Mouse (Mus musculus) MN1 (cell line): ENCODE results near the gene Ccdc34.
A peak's percentile ranks its signal among the peaks of the same experiment; 100 is the strongest.

Experiments used
- DNase-seq: peaks from one replicate; pipeline ENCODE4 v3.0.0-alpha.2; 2016; ENCODE audit warnings: low spot score

The Ccdc34 gene

DNA sequence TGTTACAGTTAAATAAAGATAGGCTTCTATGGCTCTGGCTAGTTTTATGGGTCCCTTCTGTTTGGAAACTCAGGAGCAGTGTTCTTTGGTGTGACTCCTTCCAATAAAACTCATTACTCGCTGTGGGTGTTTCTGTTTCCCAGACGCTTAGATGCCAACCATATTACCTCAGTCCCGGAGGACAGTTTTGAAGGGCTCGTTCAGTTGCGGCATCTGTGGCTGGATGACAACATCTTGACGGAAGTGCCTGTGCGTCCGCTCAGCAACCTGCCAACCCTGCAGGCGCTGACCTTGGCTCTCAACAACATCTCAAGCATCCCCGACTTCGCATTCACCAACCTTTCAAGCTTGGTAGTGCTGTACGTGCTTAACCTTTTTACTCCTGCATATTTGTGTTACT lies 21.2 kb upstream of the Ccdc34 start:
- DNase-seq: no peak

DNA sequence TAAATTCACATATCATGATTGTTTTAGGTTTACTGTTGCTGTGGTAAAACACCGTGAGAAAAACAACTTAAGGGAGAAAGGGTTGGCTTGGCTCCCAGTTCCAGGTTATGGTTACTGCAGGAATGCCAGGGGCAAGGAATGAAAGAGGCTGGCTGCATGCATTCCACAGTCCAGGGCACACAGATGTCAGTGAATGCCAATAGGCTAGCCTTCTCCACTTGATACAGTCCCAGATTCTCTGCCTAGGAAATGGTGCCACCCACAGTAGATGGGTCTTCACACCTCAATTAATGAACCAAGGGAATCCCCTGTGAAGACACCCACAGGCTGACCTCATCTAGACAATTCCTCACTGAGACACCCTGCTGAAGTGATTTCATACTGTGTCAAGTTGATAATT lies 12.9 kb upstream of the Ccdc34 start:
- no peak for DNase-seq

DNA sequence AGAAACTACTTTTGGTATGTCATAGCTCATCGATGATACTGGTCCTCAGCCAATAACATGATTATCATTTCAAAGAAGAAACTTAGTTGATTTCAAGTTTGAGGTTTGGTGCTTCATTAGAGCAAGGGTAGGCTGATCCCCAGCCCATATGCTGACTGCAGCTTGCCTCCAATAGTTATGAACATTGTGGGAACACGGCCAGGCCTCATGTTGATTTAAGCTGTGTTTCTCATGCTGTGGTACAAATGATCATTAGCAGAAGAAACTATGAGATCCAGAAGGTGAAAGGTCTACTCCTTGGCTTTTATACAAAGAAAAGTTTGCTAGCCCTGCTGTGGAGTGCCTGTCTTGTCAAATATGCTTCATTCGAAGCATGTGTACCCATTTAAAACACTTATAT lies 12.5 kb upstream of the Ccdc34 start:
- DNase-seq: no peak

DNA sequence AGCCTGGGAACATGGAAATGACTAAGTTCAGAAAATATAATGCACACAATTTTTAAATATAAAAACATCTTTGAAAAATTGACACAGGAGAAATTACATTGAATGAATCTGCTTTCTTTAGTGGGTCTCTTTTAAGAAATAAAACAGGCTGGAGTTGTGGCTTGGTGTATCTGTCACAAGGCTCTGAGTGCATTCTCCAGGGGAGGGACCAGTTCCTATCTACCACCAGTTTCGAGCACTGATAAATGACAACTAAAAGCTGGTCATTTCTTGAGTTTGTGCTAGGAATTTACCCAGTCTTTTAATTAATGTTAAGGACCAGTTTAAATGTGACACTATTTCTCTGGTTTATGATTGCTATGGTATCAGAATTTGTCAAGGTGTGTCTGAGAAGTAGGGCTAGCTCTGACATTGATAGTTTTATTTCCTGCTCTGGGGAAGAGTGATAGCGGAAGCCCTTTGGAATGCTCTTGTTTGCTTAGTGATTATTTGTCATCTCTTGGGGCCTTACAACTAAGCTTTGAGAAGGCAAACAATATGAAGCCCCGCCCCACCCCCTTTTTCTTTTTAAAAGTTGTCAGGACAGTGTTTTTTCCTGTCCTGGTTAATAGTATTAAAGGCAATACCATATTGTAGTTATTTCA lies 11.9 kb upstream of the Ccdc34 start:
- DNase-seq: no peak

DNA sequence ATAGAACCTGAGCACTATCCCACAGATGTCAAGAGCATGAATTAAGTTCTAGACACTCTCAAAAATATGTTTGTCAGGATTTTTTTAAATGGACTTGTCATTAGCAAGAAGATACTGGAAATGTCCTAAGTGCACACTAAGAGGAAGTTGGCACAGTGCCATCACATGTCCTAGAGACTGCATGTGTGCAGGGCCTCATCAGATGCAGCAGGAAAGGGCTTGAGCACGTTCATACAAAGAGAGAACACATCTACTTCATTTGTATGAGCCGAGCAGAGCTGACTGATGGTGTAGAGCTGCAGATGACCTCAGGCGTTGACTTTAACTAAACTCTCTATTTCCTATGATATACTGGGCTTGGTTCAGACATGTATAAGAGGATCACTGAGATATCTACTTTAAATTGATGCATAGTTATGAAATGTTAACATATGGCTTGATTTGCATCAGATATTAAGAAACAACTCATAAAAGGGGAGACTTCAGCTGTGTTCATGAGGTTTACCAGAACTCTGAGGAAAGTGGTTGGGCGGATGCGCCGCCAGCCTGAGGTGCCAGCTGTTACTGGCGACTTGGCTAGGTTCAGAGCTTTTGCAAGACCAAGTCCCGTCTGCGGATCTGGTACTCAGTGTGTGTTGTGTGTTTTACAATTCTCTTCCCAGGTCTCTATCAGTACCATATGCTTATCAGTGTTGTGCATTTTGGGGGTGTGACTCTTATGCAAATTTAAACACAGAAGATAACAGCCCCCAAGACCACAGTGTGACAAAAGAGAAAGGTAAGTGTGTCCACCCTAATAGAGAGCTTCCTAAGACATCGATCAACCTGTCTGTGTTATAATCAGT lies 10.0 kb upstream of the Ccdc34 start:
- no peak for DNase-seq

DNA sequence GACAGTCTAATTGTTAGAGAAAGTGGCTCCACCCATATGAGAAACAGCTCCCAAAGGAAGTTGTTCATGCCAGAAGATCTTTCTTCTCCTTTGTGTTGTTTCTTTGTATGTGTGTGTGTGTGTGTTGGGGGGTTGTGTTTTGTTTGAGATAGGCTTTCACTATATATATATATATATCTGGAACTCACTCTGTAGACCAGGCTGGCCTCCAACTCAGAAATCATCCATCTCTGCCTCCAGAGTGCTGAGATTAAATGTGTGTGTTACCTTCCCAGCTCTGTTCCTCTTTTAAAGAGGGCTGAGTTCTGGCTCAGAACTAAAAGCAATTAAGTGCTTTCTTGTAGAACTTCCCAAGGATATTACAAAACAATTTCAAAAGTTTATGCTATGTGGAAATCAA lies 8.2 kb upstream of the Ccdc34 start:
- DNase-seq: no peak

DNA sequence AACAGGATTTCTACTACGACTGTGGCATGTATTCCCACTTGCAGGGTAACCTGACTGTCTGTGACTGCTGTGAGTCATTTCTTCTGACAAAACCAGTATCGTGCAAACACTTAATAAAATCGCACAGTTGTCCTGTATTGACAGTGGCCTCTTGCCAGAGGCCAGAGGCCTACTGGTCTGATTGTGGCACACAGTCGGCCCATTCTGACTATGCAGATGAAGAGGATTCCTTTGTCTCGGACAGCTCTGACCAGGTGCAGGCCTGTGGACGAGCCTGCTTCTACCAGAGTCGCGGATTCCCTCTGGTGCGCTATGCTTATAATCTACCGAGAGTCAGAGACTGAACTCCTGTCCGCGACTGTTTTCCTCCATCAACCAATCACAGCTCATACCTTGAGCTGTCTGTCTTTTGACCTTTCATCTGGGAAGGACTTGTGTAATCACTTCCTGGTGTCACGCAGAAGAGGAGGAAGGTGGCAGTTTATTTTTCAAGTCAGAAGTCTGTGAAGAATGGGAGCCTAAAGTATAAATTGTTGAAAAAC lies 5.4 kb upstream of the Ccdc34 start:
- peak; percentile 58 for DNase-seq

DNA sequence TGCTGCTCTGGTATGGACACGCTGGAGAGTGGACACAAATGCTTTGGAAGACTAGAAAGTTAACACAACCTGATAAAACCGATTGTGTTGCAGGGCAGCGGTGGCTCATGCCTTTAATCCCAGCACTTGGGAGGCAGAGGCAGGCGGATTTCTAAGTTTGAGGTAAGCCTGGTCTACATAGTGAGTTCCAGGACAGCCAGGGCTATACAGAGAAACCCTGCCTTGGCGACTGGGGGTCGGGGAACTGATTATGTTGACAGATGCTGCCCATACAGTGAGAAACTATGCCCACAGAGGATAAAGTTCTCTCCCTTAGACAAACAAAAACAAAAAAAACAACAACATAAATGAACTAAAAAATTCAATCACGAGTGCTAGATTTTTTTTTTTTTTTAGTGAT lies 530 bp upstream of the Ccdc34 start:
- DNase-seq: no peak

DNA sequence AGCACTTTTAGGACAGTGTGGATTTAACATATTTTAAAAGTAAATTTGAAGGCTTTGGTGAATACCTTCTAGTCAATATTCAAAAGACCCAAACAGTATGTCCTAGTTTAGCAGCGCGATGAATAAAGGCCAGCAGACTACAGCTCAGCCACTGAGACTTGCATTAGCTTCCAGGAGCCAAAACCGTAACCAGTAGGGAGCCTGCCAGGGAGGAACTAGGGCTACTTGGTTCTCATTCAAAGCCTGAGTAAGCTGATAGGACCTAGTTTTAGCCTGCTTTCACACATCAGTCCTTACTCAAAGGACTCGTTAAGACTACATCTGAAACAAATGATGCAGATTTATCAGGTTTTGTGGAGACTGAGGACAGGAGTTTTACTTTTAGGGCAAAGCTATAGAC lies 2.0 kb downstream of the Ccdc34 start:
- no peak for DNase-seq

DNA sequence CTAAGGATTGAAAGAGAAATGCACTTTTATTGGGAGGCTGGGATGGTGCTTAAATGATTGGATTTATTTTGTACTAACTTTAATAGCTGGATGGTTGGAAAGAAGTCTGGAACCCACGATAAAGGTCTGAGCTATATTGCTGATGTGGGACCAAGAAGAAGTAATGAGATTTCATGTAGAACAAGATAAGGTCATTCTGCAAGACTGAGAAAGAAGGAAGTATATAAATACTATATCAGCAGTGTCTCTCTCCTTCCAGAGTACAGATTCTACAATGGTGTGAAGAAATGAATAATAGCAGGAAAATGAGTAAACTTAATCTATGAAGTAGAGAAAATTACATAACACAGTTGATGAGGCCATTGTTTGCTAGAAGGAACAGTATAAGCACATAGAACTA lies 2.8 kb downstream of the Ccdc34 start:
- DNase-seq: no peak

DNA sequence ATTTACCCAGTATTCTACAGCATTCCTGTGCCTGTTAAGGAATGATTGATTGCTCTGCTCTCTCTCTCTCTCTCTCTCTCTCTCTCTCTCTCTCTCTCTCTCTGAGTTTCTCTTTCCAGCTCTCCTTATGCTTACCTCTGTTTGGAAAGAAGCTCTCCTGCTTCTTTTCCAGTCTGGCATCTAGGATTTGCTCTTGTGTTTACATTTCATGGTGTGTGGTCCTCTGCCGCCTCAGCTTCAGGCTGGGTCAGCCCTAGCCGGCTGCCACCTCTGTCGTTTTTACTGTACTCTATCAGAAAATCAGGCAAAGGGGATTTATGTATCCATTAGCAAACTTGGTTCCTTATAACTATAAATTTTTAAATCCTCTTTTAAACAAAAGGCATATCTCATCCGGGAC lies 18.6 kb downstream of the Ccdc34 start:
- no peak for DNase-seq

DNA sequence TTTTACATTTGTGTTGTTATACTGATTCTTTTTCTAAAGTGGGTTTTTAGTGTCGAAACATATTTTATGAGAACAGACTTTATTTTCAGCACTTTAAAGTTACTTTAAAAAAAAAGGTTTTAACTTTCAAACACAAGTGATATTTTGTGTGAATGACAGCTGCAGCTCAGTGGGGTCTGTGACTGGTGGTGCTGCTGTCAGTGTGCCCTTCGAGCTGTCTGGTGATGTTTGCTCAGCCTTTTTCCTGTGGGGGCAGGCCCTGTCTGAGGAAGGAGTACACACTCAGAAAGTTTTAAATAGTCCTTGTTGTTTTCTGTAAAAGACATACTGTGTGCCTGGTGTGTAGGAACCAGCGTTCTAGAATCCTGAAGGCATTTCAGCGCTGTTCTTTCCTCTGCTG lies 19.0 kb downstream of the Ccdc34 start:
- no peak for DNase-seq

DNA sequence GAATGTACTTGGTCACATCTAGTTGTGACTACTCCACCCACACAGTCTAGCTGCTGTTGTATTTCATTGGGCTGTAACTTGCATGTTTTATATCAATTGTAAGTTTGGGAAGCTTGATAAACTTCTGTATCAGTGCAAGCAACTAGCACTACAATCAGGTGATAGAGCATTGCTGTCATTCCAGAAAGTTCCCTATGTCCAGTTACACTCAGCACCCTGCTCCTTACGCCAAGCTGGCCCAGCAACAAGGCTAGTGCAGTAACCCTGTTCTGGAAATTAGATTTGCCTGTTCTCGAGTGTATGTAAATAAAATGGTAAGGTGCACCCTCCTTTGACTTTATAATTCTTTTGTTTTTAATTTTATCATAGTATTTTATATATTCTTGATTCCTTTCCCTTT lies 19.6 kb downstream of the Ccdc34 start:
- no peak for DNase-seq

DNA sequence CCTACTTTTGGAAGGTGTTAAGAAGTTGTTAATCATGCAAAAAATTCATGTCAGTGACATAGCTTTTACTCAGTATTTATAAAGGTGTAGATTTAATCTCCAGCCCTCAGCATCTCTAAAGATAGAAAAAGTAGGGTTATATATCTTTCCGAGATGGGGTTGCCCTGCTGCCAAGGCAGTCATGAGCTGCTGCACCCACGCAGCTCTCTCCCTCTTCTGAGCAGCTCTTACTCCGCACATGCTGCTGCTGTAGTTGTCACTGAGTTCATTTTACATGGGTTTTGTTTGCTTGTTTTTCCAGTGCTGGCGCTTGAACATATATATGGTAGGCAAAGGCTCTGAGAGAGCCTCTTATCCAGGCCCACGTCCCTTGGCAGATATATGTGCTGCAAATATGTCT lies 20.7 kb downstream of the Ccdc34 start:
- DNase-seq: no peak

DNA sequence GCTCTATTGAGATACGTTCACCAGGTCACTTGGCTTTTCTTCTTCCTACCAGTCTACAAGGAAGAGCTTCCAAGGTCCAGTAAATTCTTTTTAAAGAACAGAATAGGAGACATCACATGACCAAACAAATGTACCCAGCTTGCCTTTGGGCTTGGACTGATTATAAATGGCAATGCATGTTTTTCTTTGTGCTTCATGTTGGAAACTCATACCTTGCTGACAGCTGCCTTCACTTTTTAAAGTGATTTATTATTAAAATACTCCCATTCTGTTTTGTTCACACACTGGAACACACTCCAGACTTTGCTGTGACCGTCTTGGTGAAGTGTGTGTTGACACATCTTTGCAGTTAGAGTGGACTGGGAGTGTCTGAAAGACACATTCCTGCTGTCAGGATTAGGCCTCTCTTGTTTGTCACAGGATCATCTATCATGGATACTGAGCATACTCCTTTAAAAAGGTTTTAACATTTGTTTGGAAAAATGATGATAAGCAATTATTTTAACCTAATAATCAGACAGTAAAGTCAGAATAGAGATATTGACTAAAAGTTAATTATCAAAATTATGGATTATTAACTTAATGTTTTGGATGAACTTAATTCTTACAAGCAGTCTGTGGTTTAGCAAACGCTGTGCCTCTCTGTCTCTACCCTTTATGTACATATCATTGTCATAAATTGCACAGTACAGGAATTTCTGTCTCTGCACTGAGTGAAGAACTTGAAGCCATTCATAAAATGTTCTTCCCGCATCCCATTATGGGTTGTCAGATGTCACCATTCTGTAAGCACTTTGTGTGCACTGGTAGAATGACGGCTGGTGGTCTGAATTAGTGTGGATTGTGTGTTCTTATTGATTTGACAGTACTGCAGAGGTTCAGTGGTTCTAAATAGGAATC lies 25.5 kb downstream of the Ccdc34 start:
- no peak for DNase-seq

DNA sequence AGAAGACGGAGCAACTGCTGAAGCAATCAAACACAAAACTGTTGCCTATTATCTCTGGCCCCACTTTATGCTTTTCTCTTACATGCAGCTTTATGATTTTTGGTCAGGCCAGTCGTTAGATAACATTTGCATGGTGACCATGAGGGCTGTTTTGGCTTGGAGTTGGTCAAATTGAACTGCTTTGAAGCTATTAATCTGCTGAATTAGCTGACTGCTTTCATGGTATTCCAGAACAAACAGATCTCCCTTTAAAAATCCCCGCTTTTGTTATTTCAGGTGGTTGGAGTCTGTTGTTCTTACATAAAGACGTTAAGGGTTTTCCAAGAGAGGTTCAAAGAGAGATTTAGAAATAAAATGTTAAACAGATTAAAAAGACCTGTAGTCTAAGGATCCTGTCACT lies 40.8 kb downstream of the Ccdc34 start:
- no peak for DNase-seq

DNA sequence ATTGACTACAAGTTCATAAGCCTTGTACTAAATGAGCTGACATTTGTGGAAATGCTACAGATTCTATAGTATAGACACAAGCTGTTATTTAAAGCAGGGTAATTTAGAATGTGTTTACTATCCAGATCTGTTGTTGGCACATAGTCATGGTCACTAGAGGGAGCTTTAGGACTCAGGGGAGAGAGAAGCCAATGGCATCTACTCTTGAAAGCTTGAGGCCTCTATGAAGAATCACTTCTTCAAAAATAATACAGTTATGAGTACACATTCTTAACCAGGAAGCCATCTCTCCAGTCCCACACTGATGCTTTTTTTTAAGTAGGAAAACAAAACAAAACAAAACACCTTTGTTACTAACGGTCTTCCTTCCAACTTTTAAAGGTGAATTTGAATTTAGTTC lies 45.5 kb downstream of the Ccdc34 start:
- peak; percentile 24 for DNase-seq

DNA sequence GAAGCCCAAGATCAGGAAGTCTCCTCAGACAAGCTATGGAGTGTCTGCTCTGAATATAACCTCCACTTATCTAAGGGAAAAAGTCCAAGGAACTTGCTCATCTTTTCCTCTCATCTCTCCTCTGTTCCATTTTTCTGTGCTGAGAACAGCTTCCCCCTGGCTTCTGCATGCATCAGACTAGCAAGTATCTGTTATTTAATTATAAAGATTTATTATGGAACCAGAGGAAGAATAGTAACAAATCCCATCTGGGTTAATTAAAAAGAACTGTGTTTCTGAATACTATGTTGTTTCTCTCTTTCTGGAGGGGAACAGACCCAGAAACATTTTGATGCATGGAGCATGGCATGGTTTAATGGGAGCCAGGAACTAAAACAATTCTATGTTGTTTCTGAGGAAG lies 51.3 kb downstream of the Ccdc34 start:
- DNase-seq: peak; percentile 19

DNA sequence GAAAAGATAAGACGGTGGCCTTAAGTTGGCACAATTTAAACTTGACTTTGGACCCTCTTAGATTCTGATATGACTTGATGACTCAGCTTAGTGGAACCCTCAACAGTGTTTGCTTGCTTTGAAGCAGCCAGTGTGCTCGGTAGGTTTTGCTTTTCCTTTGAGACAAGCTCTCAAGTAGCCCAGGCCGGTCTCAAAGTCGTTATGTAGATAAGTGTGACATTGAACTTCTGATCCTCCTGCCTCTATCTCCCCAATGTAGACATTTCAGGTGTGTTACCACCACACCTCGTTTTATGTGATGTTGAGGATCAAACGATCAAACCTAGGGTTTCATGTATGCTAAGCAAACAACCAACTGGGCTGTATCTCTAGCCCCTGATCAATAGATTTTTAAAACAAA lies 55.4 kb downstream of the Ccdc34 start:
- no peak for DNase-seq

DNA sequence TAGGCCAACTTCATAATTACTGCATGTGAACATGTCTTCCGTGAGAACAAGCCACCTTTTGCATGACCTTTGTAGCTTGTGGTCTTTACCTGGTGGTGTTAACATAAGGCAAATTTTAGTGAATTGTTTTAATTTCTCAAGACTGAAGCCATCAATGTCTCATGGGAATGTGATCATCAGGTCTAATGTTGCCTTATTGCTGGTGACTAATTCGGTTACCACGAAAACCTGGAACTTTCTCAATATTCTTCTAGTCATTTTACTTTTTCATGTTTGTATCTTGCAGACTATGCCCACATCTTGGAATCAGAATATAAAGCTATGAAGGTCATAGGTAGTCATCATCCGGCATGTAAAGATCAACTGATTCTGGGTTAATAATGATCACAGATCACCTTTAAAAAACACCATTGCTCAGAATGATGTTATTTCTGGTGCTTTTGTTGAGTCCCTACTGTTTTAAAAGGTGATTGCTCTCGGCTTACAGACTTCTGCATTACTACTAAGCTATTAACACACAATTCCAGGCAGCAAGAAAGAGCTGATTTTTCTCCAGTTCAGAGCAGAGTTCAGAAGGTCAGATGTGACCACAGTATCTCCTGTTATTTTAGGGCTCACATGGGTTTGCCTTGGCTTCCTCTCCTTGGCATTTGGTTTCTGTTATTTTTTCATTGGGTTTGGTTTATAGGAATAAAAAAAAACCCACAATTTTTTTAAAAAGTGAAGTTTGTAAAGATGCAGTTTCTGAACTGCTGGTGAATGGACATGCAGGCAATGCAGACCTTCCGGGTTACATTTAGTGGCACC lies 57.2 kb downstream of the Ccdc34 start:
- no peak for DNase-seq

DNA sequence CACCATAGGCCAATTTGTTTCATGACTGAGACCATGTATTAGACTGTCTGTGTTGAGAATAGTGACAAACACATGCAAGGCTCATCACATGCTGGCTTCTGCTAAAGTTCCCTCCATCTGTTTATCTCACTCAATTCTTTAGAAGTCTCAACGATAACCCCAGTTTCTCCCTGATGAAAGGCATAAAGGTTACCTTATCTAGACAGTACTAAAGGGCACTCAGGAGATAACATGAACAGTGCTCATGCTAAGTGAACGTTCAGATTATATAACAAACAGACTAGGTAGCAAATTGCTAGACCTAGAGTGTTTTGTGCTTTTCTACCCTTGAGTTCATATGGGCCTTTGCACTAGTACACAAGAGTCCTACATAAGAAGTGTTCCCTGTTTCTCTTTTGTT lies 59.6 kb downstream of the Ccdc34 start:
- DNase-seq: no peak

DNA sequence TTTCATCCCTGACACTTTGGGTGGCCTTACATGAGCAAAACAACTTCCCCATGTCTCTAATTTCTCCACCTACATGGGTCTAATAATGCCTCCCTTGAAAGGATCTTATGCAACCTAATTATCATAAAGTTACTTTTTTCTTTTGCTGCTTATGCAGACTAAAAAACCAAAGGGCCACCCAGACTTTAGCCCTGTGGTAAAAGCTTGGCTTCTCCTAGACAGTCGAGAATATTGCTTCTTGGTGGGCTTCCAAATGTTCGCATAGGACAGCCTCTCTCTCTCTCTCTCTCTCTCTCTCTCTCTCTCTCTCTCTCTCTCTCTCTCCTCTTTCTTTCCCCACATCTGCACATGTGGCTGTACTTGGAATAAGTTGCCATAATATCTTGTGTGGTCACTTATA lies 60.0 kb downstream of the Ccdc34 start:
- DNase-seq: no peak
